Mouse (Mus musculus) hindbrain, embryonic 10.5 days (tissue): ENCODE data around the gene Ebpl. TPM values are rescaled to one million over a fixed set of nuclear protein-coding genes. Genes with fewer than 3 reads are reported as not detected.

ENCODE experiments used
- DNase-seq: peaks from one replicate; pipeline ENCODE4 v3.0.0-alpha.2; 2017; ENCODE audit warnings: low spot score
- H3K27ac ChIP-seq: fragments of 300-500 bp; sonication (generic); 2 replicates; pipeline ENCODE4 v1.5.1; 2016; ENCODE audit warnings: mild to moderate bottlenecking, moderate library complexity
- H3K27me3 ChIP-seq: fragments of 300-500 bp; sonication (generic); 2 replicates; pipeline ENCODE4 v1.6.1; 2016; ENCODE audit warnings: mild to moderate bottlenecking; ENCODE audit not compliant: poor library complexity, insufficient read depth, severe bottlenecking
- H3K36me3 ChIP-seq: fragments of 300-500 bp; sonication (generic); 2 replicates; pipeline ENCODE4 v1.6.1; 2016; ENCODE audit warnings: mild to moderate bottlenecking, moderate library complexity
- H3K4me1 ChIP-seq: fragments of 300-500 bp; sonication (generic); replicated peaks from 2 replicates; pipeline ENCODE4 v1.6.1; 2016; ENCODE audit warnings: mild to moderate bottlenecking
- H3K4me3 ChIP-seq: fragments of 300-500 bp; sonication (generic); 2 replicates; pipeline ENCODE4 v1.5.1; 2016; ENCODE audit warnings: mild to moderate bottlenecking, moderate library complexity
- H3K9me3 ChIP-seq: fragments of 300-500 bp; sonication (generic); 2 replicates; pipeline ENCODE4 v1.6.1; 2016; ENCODE audit warnings: mild to moderate bottlenecking, moderate library complexity
- WGBS: fragments of 180-500 bp; shearing (Covaris S2); methylation state at CpG from one replicate; pipeline ENCODE4 v1.1.7; 2016; 5-methylcytosine and 5-hydroxymethylcytosine counted together
- polyA plus RNA-seq: library from polyadenylated mRNA; unstranded; fragments of >200 nt; fragmentation: Nextera tagmentation; extraction: Ambion mirVana; gene quantifications from 2 replicates; pipeline ENCODE4 v1.2.1, GENCODE M21; 2016

The Ebpl gene
- polyA plus RNA-seq, 1 experiment from 2014 or later = 10.4 TPM

DNA sequence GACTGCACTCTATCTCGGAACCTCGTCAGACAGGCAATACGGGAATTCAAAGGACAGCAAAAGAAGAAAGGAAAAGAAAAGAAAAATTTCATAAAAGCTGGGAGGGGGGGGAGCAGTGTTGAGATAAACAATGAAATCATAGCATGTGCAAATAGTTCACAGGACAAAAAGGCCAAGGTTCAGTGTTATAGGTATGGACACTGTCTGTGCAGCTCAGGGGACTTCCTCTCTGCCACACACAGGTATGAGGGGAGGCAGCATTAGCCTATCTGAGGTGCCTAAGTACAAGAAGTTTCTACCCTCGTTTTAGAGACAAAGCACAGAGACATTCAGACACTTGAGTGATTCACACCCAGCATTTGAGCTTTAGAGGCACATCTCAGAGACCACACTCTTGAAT lies 39.0 kb downstream of the Ebpl start:
- Histone ChIP-seq H3K4me3 (no peak overlapping the region), H3K9me3 (peaks cover 9% of the 10 kb centered on the region; the same call in 1 of the 2 replicates), H3K4me1 (0 out of 2 replicates have a peak, but pooled peaks cover 5% of the 10 kb centered on the region), H3K27me3 (no peaks in the 10 kb centered on the region), H3K36me3 (no peaks in the 10 kb centered on the region), H3K27ac (no peak overlapping the region)
- no peak for DNase-seq
- WGBS = 83% methylated on average over 4 of the region's 4 CpGs

DNA sequence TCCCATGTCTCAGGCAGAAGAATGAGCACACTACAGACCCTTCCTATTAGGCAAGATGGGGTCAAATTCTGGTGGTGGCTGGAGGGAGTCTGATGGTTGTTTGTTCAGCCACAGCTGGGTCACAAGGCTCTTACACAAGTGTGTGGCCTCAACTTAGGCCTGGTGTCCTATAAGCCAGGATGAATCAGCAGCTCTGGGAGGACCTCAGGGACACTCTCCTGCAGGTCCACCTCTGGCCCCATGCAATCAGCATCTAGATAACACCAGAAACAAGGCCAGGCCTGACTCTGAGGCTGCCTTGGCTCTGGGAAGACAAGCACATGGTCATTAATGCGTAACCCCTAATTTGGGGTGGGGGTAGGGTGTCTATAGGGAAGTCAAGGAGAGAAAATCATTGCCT lies 39.5 kb downstream of the Ebpl start:
- Histone ChIP-seq H3K27me3 (no peaks in the 10 kb centered on the region), H3K9me3 (peaks cover 9% of the 10 kb centered on the region; the same call in 1 of the 2 replicates), H3K4me1 (0 out of 2 replicates have a peak, but pooled peaks cover 5% of the 10 kb centered on the region), H3K27ac (no peak overlapping the region), H3K4me3 (no peak overlapping the region), H3K36me3 (no peaks in the 10 kb centered on the region)
- 94% methylated on average over 1 of the region's 1 CpGs for WGBS
- DNase-seq = no peak

DNA sequence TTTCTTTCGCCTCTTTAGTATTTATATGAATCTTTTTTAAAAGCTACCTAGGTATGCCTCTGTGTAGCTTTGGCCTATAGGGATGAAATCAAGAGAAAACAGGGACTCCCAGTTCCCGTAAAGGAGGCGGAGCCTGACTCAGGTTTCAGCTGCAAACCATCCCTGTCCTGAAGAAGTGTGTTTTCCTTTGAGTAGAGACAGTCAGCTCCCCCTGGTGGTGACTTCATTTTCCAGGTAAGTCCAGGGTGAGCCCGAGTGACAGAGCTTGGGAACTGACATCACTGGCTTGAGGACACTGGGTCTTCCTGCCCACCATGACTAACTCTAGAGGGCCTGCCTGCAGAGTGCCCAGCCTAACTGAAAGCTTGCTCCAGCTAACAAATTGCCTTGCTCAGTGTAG lies 43.4 kb downstream of the Ebpl start:
- WGBS = 35% methylated on average over 4 of the region's 4 CpGs
- Histone ChIP-seq H3K4me1 (0 out of 2 replicates have a peak, but pooled peaks cover 5% of the 10 kb centered on the region), H3K4me3 (no peak overlapping the region), H3K27me3 (no peaks in the 10 kb centered on the region), H3K9me3 (no peaks in the 10 kb centered on the region), H3K36me3 (no peaks in the 10 kb centered on the region), H3K27ac (no peak overlapping the region)
- DNase-seq = peak; percentile 41

DNA sequence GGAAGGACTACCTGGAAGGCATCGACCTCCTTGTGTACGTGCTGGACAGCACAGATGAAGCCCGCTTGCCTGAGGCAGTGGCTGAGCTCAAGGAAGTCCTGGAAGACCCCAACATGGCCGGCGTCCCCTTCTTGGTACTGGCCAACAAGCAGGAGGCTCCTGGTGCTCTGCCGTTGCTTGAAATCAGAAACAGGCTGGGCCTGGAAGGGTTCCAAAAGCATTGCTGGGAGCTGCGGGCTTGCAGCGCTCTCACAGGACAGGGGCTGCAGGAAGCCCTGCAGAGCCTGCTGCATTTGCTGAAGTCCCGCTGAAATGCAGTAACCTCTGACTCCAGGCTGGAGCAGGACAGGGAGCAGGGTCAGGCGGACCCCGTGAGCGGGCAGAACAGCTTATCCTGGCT lies 49.3 kb downstream of the Ebpl start:
- DNase-seq = no peak
- Histone ChIP-seq H3K9me3 (no peaks in the 10 kb centered on the region), H3K27ac (no peak overlapping the region), H3K27me3 (no peaks in the 10 kb centered on the region), H3K36me3 (no peaks in the 10 kb centered on the region), H3K4me1 (peaks cover 12% of the 10 kb centered on the region; the same call in 1 of the 2 replicates), H3K4me3 (no peak overlapping the region)
- 69% methylated on average over 12 of the region's 12 CpGs for WGBS

DNA sequence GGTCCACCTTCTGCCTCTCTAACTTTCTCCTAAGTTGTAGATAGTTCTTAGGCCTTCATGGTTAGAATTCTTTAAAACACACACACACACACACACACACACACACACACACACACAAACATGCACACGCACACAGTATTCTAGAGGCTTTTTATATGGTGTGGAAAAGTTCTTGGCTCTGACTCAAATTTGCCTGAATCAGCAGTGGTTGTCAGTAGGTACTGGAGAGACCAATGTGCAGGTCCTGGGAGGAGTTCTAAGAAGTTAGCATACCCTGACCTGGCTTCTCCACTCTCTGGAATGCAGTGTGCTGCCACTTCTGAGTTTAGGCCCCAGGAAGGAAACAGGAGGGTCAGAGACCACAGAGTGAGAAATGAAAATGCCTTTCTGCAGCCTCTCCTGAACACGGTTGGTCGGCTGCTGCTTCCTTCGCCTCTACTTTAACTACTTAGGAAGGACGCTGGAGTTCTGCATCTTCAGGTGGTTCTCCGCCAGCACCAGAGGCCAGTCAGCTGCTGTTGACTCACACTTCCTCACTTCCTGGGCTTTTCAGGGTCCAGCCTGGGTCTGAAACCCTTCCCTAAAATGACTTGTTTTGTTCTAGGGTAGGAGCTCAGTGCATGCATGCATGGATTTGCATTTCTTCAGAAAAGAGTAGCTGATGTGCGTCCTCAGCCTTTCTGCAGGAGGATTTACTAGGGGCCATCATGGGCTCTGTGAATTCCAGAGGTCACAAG lies 50.0 kb downstream of the Ebpl start:
- Histone ChIP-seq H3K36me3 (no peaks in the 10 kb centered on the region), H3K27ac (no peak overlapping the region), H3K9me3 (no peaks in the 10 kb centered on the region), H3K4me1 (peaks cover 12% of the 10 kb centered on the region; the same call in 1 of the 2 replicates), H3K27me3 (no peaks in the 10 kb centered on the region), H3K4me3 (no peak overlapping the region)
- 72% methylated on average over 7 of the region's 7 CpGs for WGBS
- DNase-seq = no peak

DNA sequence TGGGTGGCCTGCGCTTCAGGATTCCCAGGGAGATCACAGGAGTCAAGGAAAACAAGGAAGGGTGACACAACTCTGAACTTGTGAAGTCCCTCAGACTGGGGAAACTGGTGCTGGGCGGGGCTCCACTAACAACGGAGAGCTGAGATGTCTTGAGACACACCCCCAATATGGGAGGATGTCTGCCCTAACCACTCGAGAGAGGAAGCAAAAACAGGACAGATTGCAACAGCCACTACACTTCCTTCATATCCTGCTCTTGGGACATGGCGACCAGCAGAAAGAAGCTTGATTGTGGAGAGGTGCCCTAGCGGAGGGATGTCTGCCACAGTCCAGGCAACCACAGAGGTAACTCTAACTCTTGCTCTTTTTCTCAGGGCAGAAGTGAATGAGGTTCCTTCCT lies 50.6 kb downstream of the Ebpl start, which contains the start of gene Arl11:
Arl11 (plus strand) TSS at position 161 of the 400 bp plus-strand sequence.
- 67% methylated on average over 6 of the region's 6 CpGs for WGBS

DNA sequence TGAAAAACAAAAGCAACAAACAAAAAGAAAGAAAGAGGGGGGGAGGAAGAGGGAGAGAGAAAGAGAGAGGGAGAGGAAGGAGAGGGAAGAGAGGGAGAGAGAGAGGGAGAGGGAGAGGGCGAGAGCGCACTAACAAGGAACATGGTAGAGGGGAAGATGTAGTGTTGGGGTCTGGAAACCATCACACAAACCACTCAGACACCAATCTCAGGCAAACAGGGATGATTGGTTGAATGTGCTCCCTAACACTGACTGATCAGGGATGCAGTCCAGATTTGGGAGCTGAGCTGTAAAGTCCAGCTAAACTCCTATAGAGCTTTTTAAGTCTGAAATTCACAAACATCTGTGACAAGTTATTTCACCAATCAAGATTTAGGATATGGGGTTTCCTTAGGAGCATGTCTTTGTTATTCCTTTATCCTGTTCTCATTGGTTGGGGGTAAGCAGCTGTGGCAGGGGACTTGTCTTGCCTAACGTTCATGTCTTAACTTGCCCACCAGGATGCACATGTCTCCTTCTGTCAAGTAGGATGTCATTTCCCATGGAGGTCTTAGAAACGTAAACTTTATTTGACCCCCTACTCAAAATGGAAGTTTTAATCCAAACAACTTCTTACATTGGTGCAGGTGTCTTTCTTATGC lies 56.1 kb downstream of the Ebpl start:
- Histone ChIP-seq H3K9me3 (no peaks in the 10 kb centered on the region), H3K36me3 (no peaks in the 10 kb centered on the region), H3K27ac (no peak overlapping the region), H3K27me3 (no peaks in the 10 kb centered on the region), H3K4me1 (no peaks in the 10 kb centered on the region), H3K4me3 (no peak overlapping the region)
- 82% methylated on average over 4 of the region's 4 CpGs for WGBS
- no peak for DNase-seq

More for the DNA sequence above, 50.6 kb downstream of the Ebpl start, which contains the start of gene Arl11:
- Histone ChIP-seq H3K36me3 (no peaks in the 10 kb centered on the region), H3K27ac (no peak within 1 kb of the TSS), H3K4me1 (peaks cover 12% of the 10 kb centered on the region; the same call in 1 of the 2 replicates), H3K27me3 (no peaks in the 10 kb centered on the region), H3K4me3 (no peak within 1 kb of the TSS), H3K9me3 (no peaks in the 10 kb centered on the region)
- DNase-seq = no peak

DNA sequence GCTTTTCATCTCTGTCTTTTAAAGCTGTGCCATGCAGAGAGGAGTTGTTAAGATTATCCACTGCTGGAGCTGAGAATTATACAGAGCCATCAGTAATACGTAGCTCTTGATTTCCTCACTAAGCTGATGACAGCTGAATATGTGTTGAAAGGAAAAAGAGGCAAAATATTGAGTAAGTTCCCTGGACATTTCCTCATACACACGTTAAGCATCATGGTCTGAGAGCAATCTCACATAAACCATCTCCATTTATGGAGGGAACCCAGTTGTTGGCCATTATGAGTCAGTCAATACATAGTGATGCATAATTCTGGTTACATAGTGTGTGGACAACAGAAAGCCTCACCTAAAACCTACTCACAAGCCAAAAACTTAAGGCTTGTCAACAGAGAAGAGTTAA lies 57.8 kb downstream of the Ebpl start:
- Histone ChIP-seq H3K9me3 (no peaks in the 10 kb centered on the region), H3K27me3 (no peaks in the 10 kb centered on the region), H3K4me3 (no peak overlapping the region), H3K36me3 (no peaks in the 10 kb centered on the region), H3K4me1 (no peaks in the 10 kb centered on the region), H3K27ac (no peak overlapping the region)
- 82% methylated on average over 2 of the region's 2 CpGs for WGBS
- DNase-seq = no peak

DNA sequence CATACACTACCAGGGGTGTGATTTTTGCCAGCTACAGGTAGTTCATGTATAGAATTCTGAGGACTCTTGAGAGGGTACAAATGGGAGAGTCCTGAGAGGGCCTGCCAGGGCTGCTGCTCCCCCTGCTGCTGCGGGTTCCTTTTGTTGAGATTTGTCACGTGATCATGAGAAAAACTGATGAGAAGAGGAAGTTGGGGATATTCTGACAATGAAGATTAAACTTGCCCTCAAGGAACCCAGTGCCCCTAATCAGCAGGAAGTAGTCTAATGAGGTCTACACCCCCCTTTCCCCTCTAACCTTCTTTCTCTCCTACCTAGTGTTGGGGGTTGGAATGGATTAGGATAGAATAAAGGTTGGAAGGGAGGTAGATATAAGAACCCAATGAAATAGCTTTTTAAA lies 58.9 kb downstream of the Ebpl start:
- no peaks in the 10 kb centered on the region for H3K36me3 ChIP-seq
- H3K27me3 ChIP-seq = no peaks in the 10 kb centered on the region
- WGBS = 63% methylated on average over 2 of the region's 2 CpGs
- H3K4me1 ChIP-seq = no peaks in the 10 kb centered on the region
- H3K4me3 ChIP-seq = no peak overlapping the region
- no peak overlapping the region for H3K27ac ChIP-seq
- DNase-seq = no peak
- no peaks in the 10 kb centered on the region for H3K9me3 ChIP-seq

DNA sequence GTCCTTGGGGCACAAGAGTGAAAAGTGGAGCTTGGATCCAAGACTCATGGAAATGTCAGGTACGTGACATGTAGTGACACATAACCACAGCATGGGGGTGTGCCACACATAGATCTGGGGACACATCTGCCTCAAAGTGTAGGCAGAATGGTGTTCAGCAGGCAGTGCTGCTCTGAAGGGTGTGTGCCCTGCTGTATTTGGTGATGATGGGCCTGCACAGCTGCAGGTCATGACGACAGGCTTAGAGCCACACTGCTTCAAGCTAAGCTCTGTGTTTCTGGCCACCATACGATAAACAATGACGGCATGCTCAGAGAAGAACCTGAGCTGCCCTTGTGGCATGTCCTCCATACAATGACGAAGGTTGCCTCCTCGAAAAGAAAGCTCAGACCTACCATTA lies 60.4 kb downstream of the Ebpl start:
- Histone ChIP-seq H3K9me3 (no peaks in the 10 kb centered on the region), H3K4me3 (no peak overlapping the region), H3K36me3 (no peaks in the 10 kb centered on the region), H3K27me3 (no peaks in the 10 kb centered on the region), H3K27ac (no peak overlapping the region), H3K4me1 (no peaks in the 10 kb centered on the region)
- WGBS = 86% methylated on average over 6 of the region's 6 CpGs
- no peak for DNase-seq

DNA sequence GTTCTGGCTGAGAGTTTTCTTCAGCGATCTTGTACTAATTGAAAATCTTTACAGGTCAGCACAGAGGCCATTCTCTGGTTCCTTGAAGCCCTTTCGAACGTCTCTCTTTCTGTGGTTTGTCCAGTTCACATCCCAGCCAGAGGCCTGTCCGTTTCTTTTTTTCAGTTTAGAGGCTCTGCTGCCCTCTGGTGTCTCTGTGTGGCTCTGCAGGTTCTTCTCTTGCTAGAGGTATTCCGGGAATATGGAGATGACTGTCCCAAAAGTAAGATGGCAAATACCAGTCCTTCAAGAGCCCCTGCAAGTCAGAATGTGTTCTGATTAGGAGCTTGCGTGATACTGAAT lies 65.5 kb downstream of the Ebpl start:
- no peaks in the 10 kb centered on the region for H3K9me3 ChIP-seq
- no peaks in the 10 kb centered on the region for H3K4me1 ChIP-seq
- H3K4me3 ChIP-seq = no peak overlapping the region
- DNase-seq = peak; percentile 76
- no peaks in the 10 kb centered on the region for H3K36me3 ChIP-seq
- H3K27ac ChIP-seq = no peak overlapping the region
- WGBS = 13% methylated on average over 6 of the region's 6 CpGs
- no peaks in the 10 kb centered on the region for H3K27me3 ChIP-seq

DNA sequence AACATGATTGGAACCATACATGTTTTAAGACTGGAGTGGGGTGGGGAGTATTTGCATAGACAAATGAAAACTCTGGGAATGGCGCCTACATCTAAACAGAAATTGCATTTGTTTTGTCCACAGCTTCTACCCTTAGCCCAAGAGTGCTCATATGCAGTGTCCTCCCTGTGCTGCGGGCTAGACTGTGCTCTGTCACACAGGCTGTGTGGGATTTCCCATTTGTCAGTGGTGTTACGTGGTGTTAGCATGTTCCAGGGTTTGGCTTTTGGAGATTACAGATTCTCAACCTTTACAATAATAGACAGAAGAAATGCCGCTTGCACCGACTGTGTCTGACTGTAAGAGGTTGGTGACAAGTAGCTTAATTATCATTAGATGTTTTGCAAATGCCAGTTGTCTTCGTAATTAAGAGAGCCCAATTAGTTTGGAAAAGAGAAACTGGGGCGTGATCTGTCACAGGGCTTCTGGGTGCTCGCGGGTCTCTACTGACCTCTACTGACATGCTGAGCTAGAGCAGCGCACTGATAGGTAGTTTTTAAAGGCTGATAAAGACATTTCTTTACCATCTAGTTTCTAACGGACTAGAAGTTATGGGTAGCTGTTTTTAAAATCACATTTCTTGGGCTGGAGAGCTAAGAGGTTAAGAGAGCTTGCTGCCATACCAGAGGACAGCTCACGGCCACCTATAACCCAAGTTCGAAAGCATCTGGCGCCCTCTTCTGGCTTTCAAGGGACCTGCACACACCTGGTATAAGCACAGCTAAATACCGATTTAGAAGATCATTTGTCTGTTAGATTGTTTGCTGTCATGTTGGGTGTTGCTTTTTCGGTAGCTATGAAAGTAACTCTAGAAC lies 66.1 kb downstream of the Ebpl start:
- H3K27me3 ChIP-seq = no peaks in the 10 kb centered on the region
- no peaks in the 10 kb centered on the region for H3K36me3 ChIP-seq
- no peak overlapping the region for H3K27ac ChIP-seq
- H3K4me1 ChIP-seq = no peaks in the 10 kb centered on the region
- H3K4me3 ChIP-seq = no peak overlapping the region
- 50% methylated on average over 16 of the region's 16 CpGs for WGBS
- H3K9me3 ChIP-seq = no peaks in the 10 kb centered on the region
- DNase-seq = peak; percentile 55

DNA sequence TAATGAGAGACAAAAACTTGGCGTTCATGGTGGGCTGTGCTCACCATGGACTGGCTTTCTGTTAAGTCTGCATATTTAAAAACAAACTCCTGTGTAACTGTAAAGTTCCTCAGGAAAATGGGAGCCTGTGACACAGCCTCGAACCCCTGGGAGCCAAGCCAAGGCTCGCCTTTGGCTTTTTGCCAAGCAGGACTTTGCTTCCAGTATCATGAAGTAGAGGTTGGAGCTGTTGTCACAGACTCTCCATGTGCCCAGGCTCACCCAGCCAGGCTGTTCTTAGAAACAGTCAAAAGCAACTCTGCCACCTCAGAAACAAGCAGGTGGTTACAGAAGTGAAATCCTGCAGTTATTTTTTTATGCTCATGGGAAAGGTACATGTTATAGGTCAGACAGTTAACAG lies 69.6 kb downstream of the Ebpl start:
- DNase-seq = no peak

More for the DNA sequence above, 69.6 kb downstream of the Ebpl start:
- no peaks in the 10 kb centered on the region for H3K9me3 ChIP-seq
- H3K36me3 ChIP-seq = no peaks in the 10 kb centered on the region
- WGBS = 81% methylated on average over 3 of the region's 3 CpGs
- H3K27ac ChIP-seq = no peak overlapping the region
- H3K4me1 ChIP-seq = no peaks in the 10 kb centered on the region
- H3K4me3 ChIP-seq = no peak overlapping the region
- no peaks in the 10 kb centered on the region for H3K27me3 ChIP-seq
